Comparison of ENCODE assay signal across 19 mouse cellular contexts in the genomic region with DNA sequence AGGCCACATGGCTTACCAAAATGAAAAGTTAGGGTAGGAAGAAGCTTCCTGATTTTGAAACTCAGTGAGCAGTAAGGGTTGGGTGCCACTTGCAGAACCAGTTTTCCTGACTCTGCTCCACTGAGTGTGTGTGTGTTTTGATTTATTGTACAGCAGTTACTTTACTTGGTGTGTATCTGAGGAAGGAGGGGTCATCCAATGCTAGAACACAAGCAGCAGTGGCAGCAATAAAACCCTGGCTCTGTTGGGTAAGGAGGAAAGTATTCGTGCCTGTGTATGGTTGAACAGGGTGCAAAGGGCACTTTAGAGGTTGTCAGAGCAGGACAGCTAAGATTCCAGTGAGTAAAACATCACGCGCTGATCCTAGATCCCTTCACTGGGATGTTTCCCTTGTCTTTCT. TPM values are rescaled to one million over a fixed set of nuclear protein-coding genes. Genes with fewer than 3 reads are reported as not detected.
A peak's percentile ranks its signal among the peaks of the same experiment; 100 is the strongest.
DNase-seq lines count a peak whose midpoint lies in the region; ATAC-seq and TF ChIP-seq lines count a peak whose summit lies in the region.
"Had no signal": no experiment of that assay in that cellular context is flagged by ENCODE, and none has a peak within 500 bp of the region (broad histone marks: within the 10 kb centered on the region; RNA-seq: fewer than 3 reads in every experiment).

No protein-coding gene starts in this region.

- DNase-seq in kidney, adult 2 months = peak; percentile 70
- DNase-seq in kidney, postnatal 10 days = no peak
- peak; percentile 58 for DNase-seq in fat pad, adult 2 months (ENCODE audit: extremely low read depth, low read depth, low spot score)
- peak; percentile 40 to 48 for DNase-seq in kidney, postnatal 36 days
- DNase-seq in layer of hippocampus, postnatal 14 days (ENCODE audit: low spot score in 2 of 2) = no peak
- no peak for DNase-seq in embryo, embryonic 11 days
- DNase-seq: cerebellum, postnatal 14 days; gastrocnemius, postnatal 10 days; heart, postnatal 36 days; lung, postnatal 14 days; right cerebral cortex, adult 18-20 months had no signal

- TF ChIP-seq CTCF in kidney, adult 2 months (conservative IDR thresholded peaks at IDR 0.05; ENCODE audit: insufficient read depth, insufficient read length, low read depth, low read length) = no peak

- H3K9me3 ChIP-seq in embryonic facial prominence, embryonic 15.5 days (replicated peaks) = no peaks in the 10 kb centered on the region
- no peaks in the 10 kb centered on the region for H3K9me3 ChIP-seq in forebrain, embryonic 15.5 days
- H3K9me3 ChIP-seq: embryonic facial prominence, embryonic 12.5 days; limb, embryonic 13.5 days had no signal

- no peak for ATAC-seq in embryonic facial prominence, embryonic 15.5 days (ENCODE audit: insufficient number of reproducible peaks, low FRiP score, low TSS enrichment, low read depth)
- ATAC-seq in forebrain, embryonic 15.5 days (replicated peaks) = no peak
- ATAC-seq: activated CD4-positive, CD25-positive, alpha-beta regulatory T cell, adult 4 months; forebrain, embryonic 14.5 days had no signal

- H3K36me3 ChIP-seq in kidney, adult 2 months (ENCODE audit: control insufficient read depth, insufficient read depth, low read length) = no peaks in the 10 kb centered on the region
- H3K36me3 ChIP-seq in embryonic facial prominence, embryonic 15.5 days = 0 out of 2 replicates have a peak, but pooled peaks cover 2% of the 10 kb centered on the region
- 0 out of 2 replicates have a peak, but pooled peaks cover 9% of the 10 kb centered on the region for H3K36me3 ChIP-seq in forebrain, embryonic 15.5 days

- H3K9ac ChIP-seq in embryonic facial prominence, embryonic 15.5 days = no peak overlapping the region
- H3K9ac ChIP-seq in forebrain, embryonic 15.5 days (replicated peaks) = no peak overlapping the region
- H3K9ac ChIP-seq: embryonic facial prominence, embryonic 12.5 days; limb, embryonic 13.5 days had no signal

- no peak overlapping the region for H3K4me3 ChIP-seq in kidney, adult 2 months (ENCODE audit: insufficient read depth, low read depth, low read length)
- no peak overlapping the region for H3K4me3 ChIP-seq in embryonic facial prominence, embryonic 15.5 days (replicated peaks)
- no peak overlapping the region for H3K4me3 ChIP-seq in forebrain, embryonic 15.5 days
- H3K4me3 ChIP-seq: embryonic facial prominence, embryonic 12.5 days; limb, embryonic 13.5 days; myocyte had no signal

- 39% methylated on average over 3 of the region's 3 CpGs for WGBS in kidney, adult 2 months
- WGBS in embryonic facial prominence, embryonic 15.5 days = 88% methylated on average over 3 of the region's 3 CpGs
- WGBS in forebrain, embryonic 15.5 days = 99% methylated on average over 3 of the region's 3 CpGs

- H3K4me1 ChIP-seq in kidney, adult 2 months (ENCODE audit: control insufficient read depth, insufficient read depth, low read length) = peaks cover 12% of the 10 kb centered on the region
- peaks cover 13% of the 10 kb centered on the region; the same call in 1 of the 2 replicates for H3K4me1 ChIP-seq in embryonic facial prominence, embryonic 15.5 days
- peaks cover 21% of the 10 kb centered on the region for H3K4me1 ChIP-seq in forebrain, embryonic 15.5 days
- H3K4me1 ChIP-seq: embryonic facial prominence, embryonic 12.5 days; limb, embryonic 13.5 days had no signal

- H3K4me2 ChIP-seq in embryonic facial prominence, embryonic 15.5 days (replicated peaks) = no peak overlapping the region
- H3K4me2 ChIP-seq in forebrain, embryonic 15.5 days (replicated peaks) = no peak overlapping the region
- H3K4me2 ChIP-seq: embryonic facial prominence, embryonic 12.5 days; limb, embryonic 13.5 days; midbrain, embryonic 11.5 days had no signal

- peak overlapping the region; percentile 51; the same call in 1 of the 2 replicates for H3K27ac ChIP-seq in kidney, adult 2 months (ENCODE audit: insufficient read depth, low read depth, low read length)
- H3K27ac ChIP-seq in embryonic facial prominence, embryonic 15.5 days (replicated peaks) = 0 out of 2 replicates have a peak overlapping the region, but pooled peaks have one; percentile 9
- H3K27ac ChIP-seq in forebrain, embryonic 15.5 days (replicated peaks) = no peak overlapping the region
- H3K27ac ChIP-seq: embryonic facial prominence, embryonic 12.5 days; limb, embryonic 13.5 days had no signal

- H3K27me3 ChIP-seq in kidney, adult 2 months (replicated peaks; ENCODE audit: control insufficient read depth, insufficient read depth, low read length) = no peaks in the 10 kb centered on the region
- no peaks in the 10 kb centered on the region for H3K27me3 ChIP-seq in embryonic facial prominence, embryonic 15.5 days
- no peaks in the 10 kb centered on the region for H3K27me3 ChIP-seq in forebrain, embryonic 15.5 days
- H3K27me3 ChIP-seq: embryonic facial prominence, embryonic 12.5 days; limb, embryonic 13.5 days had no signal

- no peak for TF ChIP-seq POLR2A in kidney, adult 2 months (IDR thresholded peaks at IDR 0.05; ENCODE audit: low read depth, low read length)

RNA-seq across cellular contexts. Expression of a gene that starts 11.1 kb away (rescaled TPM):
- 5.7 and 6.3 TPM in 2 replicates for polyA plus RNA-seq in kidney, adult 2 months (2012; rRNA removed)
- polyA plus RNA-seq in embryonic facial prominence, embryonic 15.5 days (2015; fragmentation: Nextera tagmentation; extraction: Ambion mirVana) = 141 and 144 TPM in 2 replicates
- total RNA-seq in layer of hippocampus, postnatal 14 days (2021) = 10 to 100 TPM; 64.1 to 68.1 TPM
- polyA plus RNA-seq in forebrain, embryonic 15.5 days (2015; fragmentation: Nextera tagmentation; extraction: Ambion mirVana) = 397 and 434 TPM in 2 replicates

RNA-seq across cellular contexts. Expression of a gene that starts 45.2 kb away (rescaled TPM):
- 1.0 and 1.1 TPM in 2 replicates for polyA plus RNA-seq in kidney, adult 2 months (2012; rRNA removed)
- polyA plus RNA-seq in embryonic facial prominence, embryonic 15.5 days (2015; fragmentation: Nextera tagmentation; extraction: Ambion mirVana) = 7.8 and 8.1 TPM in 2 replicates
- total RNA-seq in layer of hippocampus, postnatal 14 days (2021) = 10 to 100 TPM in 1 of 2 experiments, 1 to 10 TPM in 1; 7.4 to 10.2 TPM
- 8.7 and 9.3 TPM in 2 replicates for polyA plus RNA-seq in forebrain, embryonic 15.5 days (2015; fragmentation: Nextera tagmentation; extraction: Ambion mirVana)

Comparison
In these comparisons a context has a peak if more than half of its experiments do, and no peak if none do; other contexts are left out.
1. DNase-seq: peak in kidney, adult 2 months (single experiment), fat pad, adult 2 months (single experiment) and kidney, postnatal 36 days (2 of 2); none in kidney, postnatal 10 days (single experiment), layer of hippocampus, postnatal 14 days (0 of 2) and embryo, embryonic 11 days (single experiment).
2. RNA of a gene that starts 11.1 kb away (polyA plus RNA-seq): 397 to 434 TPM in forebrain, embryonic 15.5 days and 141 to 144 TPM in embryonic facial prominence, embryonic 15.5 days; 5.7 to 6.3 TPM in kidney, adult 2 months; every median in the first group is over 10 times any median in the second.